Mouse (Mus musculus): ENCODE data around the gene Arap1.

- TF ChIP-seq CTCF (IDR thresholded peaks at IDR 0.05; ENCODE audit: extremely low read depth, insufficient read depth, insufficient read length, insufficient replicate concordance) = no peak
- no peak for TF ChIP-seq POLR2A (IDR thresholded peaks at IDR 0.05; ENCODE audit: low read depth, low read length)
Observed at GRCm38 (mm10) chr7:101319796-101320195, 28.1 kb upstream of the Arap1 start.
